Mouse (Mus musculus): ENCODE results near the gene Baz2b. TPM values are rescaled to one million over a fixed set of nuclear protein-coding genes. Genes with fewer than 3 reads are reported as not detected.

The Baz2b gene
- polyA plus RNA-seq, 1 experiment from 2014 or later = 86.9 TPM

- Histone ChIP-seq H3K27me3 (ENCODE audit: control insufficient read depth, insufficient read depth, low read length) (no peaks in the 10 kb centered on the region), H3K27ac (replicated peaks; ENCODE audit: low read depth, low read length) (no peak overlapping the region), H3K4me3 (replicated peaks; ENCODE audit: low read depth, low read length) (no peak overlapping the region), H3K4me1 (ENCODE audit: control insufficient read depth, insufficient read depth, low read length) (peaks cover 10% of the 10 kb centered on the region), H3K36me3 (ENCODE audit: control insufficient read depth, insufficient read depth, low read length) (no peaks in the 10 kb centered on the region), H3K9ac (replicated peaks; ENCODE audit: low read length) (no peak overlapping the region), H3K4me2 (ENCODE audit: low read length) (no peak overlapping the region), H3K9me3 (ENCODE audit: control insufficient read depth, low read length) (no peaks in the 10 kb centered on the region)
- 79% methylated on average over 11 of the region's 11 CpGs for WGBS
- DNase-seq = no peak
- no peak for ATAC-seq (ENCODE audit: low FRiP score, low TSS enrichment)
These were observed 156.2 kb downstream of the Baz2b start for GRCm38 (mm10) chr2:60053222-60054010.

GRCm38 (mm10) chr2:60050667-60051460 is 158.8 kb downstream of the Baz2b start:
- Histone ChIP-seq H3K36me3 (ENCODE audit: control insufficient read depth, insufficient read depth, low read length) (no peaks in the 10 kb centered on the region), H3K4me3 (replicated peaks; ENCODE audit: low read depth, low read length) (no peak overlapping the region)
- 87% methylated on average over 9 of the region's 9 CpGs for WGBS

GRCm38 (mm10) chr2:60049889-60050288 is 159.8 kb downstream of the Baz2b start:
- no peak for DNase-seq
- ATAC-seq (ENCODE audit: low FRiP score, low TSS enrichment) = no peak
- Histone ChIP-seq H3K27ac (replicated peaks; ENCODE audit: low read depth, low read length) (no peak overlapping the region), H3K9ac (replicated peaks; ENCODE audit: low read length) (no peak overlapping the region), H3K27me3 (ENCODE audit: control insufficient read depth, insufficient read depth, low read length) (no peaks in the 10 kb centered on the region), H3K4me2 (ENCODE audit: low read length) (no peak overlapping the region), H3K4me1 (ENCODE audit: control insufficient read depth, insufficient read depth, low read length) (peaks cover 5% of the 10 kb centered on the region), H3K36me3 (ENCODE audit: control insufficient read depth, insufficient read depth, low read length) (no peaks in the 10 kb centered on the region), H3K9me3 (ENCODE audit: control insufficient read depth, low read length) (no peaks in the 10 kb centered on the region), H3K4me3 (replicated peaks; ENCODE audit: low read depth, low read length) (no peak overlapping the region)
- WGBS = 93% methylated on average over 4 of the region's 4 CpGs

More at GRCm38 (mm10) chr2:60050667-60051460, 158.8 kb downstream of the Baz2b start:
- ATAC-seq (ENCODE audit: low FRiP score, low TSS enrichment) = no peak
- no peak for DNase-seq
- Histone ChIP-seq H3K27ac (replicated peaks; ENCODE audit: low read depth, low read length) (no peak overlapping the region), H3K9me3 (ENCODE audit: control insufficient read depth, low read length) (no peaks in the 10 kb centered on the region), H3K4me1 (ENCODE audit: control insufficient read depth, insufficient read depth, low read length) (peaks cover 6% of the 10 kb centered on the region), H3K9ac (replicated peaks; ENCODE audit: low read length) (no peak overlapping the region), H3K4me2 (ENCODE audit: low read length) (no peak overlapping the region), H3K27me3 (ENCODE audit: control insufficient read depth, insufficient read depth, low read length) (no peaks in the 10 kb centered on the region)

- H3K4me1 ChIP-seq (ENCODE audit: control insufficient read depth, insufficient read depth, low read length) = peaks cover 5% of the 10 kb centered on the region
- no peak overlapping the region for H3K27ac ChIP-seq (replicated peaks; ENCODE audit: low read depth, low read length)
- no peaks in the 10 kb centered on the region for H3K27me3 ChIP-seq (ENCODE audit: control insufficient read depth, insufficient read depth, low read length)
- no peak overlapping the region for H3K4me2 ChIP-seq (ENCODE audit: low read length)
- DNase-seq (no peak), ATAC-seq (ENCODE audit: low FRiP score, low TSS enrichment) (no peak)
- no peak overlapping the region for H3K4me3 ChIP-seq (replicated peaks; ENCODE audit: low read depth, low read length)
- WGBS = 96% methylated on average over 9 of the region's 9 CpGs
- H3K36me3 ChIP-seq (ENCODE audit: control insufficient read depth, insufficient read depth, low read length) = no peaks in the 10 kb centered on the region
- no peaks in the 10 kb centered on the region for H3K9me3 ChIP-seq (ENCODE audit: control insufficient read depth, low read length)
- no peak overlapping the region for H3K9ac ChIP-seq (replicated peaks; ENCODE audit: low read length)
These were observed 160.3 kb downstream of the Baz2b start for GRCm38 (mm10) chr2:60049351-60049750.

GRCm38 (mm10) chr2:60045995-60046394 is 163.6 kb downstream of the Baz2b start:
- Histone ChIP-seq H3K9ac (replicated peaks; ENCODE audit: low read length) (no peak overlapping the region), H3K9me3 (ENCODE audit: control insufficient read depth, low read length) (no peaks in the 10 kb centered on the region), H3K27ac (replicated peaks; ENCODE audit: low read depth, low read length) (no peak overlapping the region), H3K4me2 (ENCODE audit: low read length) (no peak overlapping the region), H3K27me3 (ENCODE audit: control insufficient read depth, insufficient read depth, low read length) (no peaks in the 10 kb centered on the region), H3K4me3 (replicated peaks; ENCODE audit: low read depth, low read length) (no peak overlapping the region), H3K36me3 (ENCODE audit: control insufficient read depth, insufficient read depth, low read length) (no peaks in the 10 kb centered on the region), H3K4me1 (ENCODE audit: control insufficient read depth, insufficient read depth, low read length) (0 out of 2 replicates have a peak, but pooled peaks cover 5% of the 10 kb centered on the region)
- DNase-seq = no peak
- no peak for ATAC-seq (ENCODE audit: low FRiP score, low TSS enrichment)
- 79% methylated on average over 1 of the region's 1 CpGs for WGBS

GRCm38 (mm10) chr2:60044988-60045387 is 164.7 kb downstream of the Baz2b start:
- Histone ChIP-seq H3K36me3 (ENCODE audit: control insufficient read depth, insufficient read depth, low read length) (no peaks in the 10 kb centered on the region), H3K4me2 (ENCODE audit: low read length) (no peak overlapping the region), H3K27me3 (ENCODE audit: control insufficient read depth, insufficient read depth, low read length) (no peaks in the 10 kb centered on the region), H3K4me3 (replicated peaks; ENCODE audit: low read depth, low read length) (no peak overlapping the region), H3K27ac (replicated peaks; ENCODE audit: low read depth, low read length) (no peak overlapping the region), H3K4me1 (ENCODE audit: control insufficient read depth, insufficient read depth, low read length) (0 out of 2 replicates have a peak, but pooled peaks cover 5% of the 10 kb centered on the region), H3K9me3 (ENCODE audit: control insufficient read depth, low read length) (no peaks in the 10 kb centered on the region), H3K9ac (replicated peaks; ENCODE audit: low read length) (no peak overlapping the region)
- DNase-seq (no peak), ATAC-seq (ENCODE audit: low FRiP score, low TSS enrichment) (no peak)

GRCm38 (mm10) chr2:60044540-60044939 is 165.1 kb downstream of the Baz2b start:
- H3K27ac ChIP-seq (replicated peaks; ENCODE audit: low read depth, low read length) = no peak overlapping the region
- no peaks in the 10 kb centered on the region for H3K36me3 ChIP-seq (ENCODE audit: control insufficient read depth, insufficient read depth, low read length)
- no peak for DNase-seq
- no peaks in the 10 kb centered on the region for H3K27me3 ChIP-seq (ENCODE audit: control insufficient read depth, insufficient read depth, low read length)
- H3K4me3 ChIP-seq (replicated peaks; ENCODE audit: low read depth, low read length) = no peak overlapping the region
- no peaks in the 10 kb centered on the region for H3K9me3 ChIP-seq (ENCODE audit: control insufficient read depth, low read length)
- no peak for ATAC-seq (ENCODE audit: low FRiP score, low TSS enrichment)
- no peak overlapping the region for H3K9ac ChIP-seq (replicated peaks; ENCODE audit: low read length)
- no peak overlapping the region for H3K4me2 ChIP-seq (ENCODE audit: low read length)
- 76% methylated on average over 2 of the region's 2 CpGs for WGBS
- 0 out of 2 replicates have a peak, but pooled peaks cover 5% of the 10 kb centered on the region for H3K4me1 ChIP-seq (ENCODE audit: control insufficient read depth, insufficient read depth, low read length)

- peak overlapping the region; percentile 79 for H3K27ac ChIP-seq (replicated peaks; ENCODE audit: low read depth, low read length)
- ATAC-seq (ENCODE audit: low FRiP score, low TSS enrichment) = no peak
- no peaks in the 10 kb centered on the region for H3K36me3 ChIP-seq (ENCODE audit: control insufficient read depth, insufficient read depth, low read length)
- WGBS = 54% methylated on average over 12 of the region's 12 CpGs
- H3K4me1 ChIP-seq (ENCODE audit: control insufficient read depth, insufficient read depth, low read length) = 0 out of 2 replicates have a peak, but pooled peaks cover 5% of the 10 kb centered on the region
- peak overlapping the region; percentile 26 for H3K4me2 ChIP-seq (ENCODE audit: low read length)
- peak; percentile 59 for DNase-seq
- H3K4me3 ChIP-seq (replicated peaks; ENCODE audit: low read depth, low read length) = no peak overlapping the region
- H3K9me3 ChIP-seq (ENCODE audit: control insufficient read depth, low read length) = no peaks in the 10 kb centered on the region
- H3K27me3 ChIP-seq (ENCODE audit: control insufficient read depth, insufficient read depth, low read length) = no peaks in the 10 kb centered on the region
- peak overlapping the region; percentile 3; the same call in 1 of the 2 replicates for H3K9ac ChIP-seq (replicated peaks; ENCODE audit: low read length)
These were observed 166.9 kb downstream of the Baz2b start for GRCm38 (mm10) chr2:60042699-60043098.

Data from midbrain, embryonic 14.5 days (tissue).